8 mouse cellular contexts compared by ENCODE assay signal in genomic region chr10:40371914-40372675, GRCm38 (mm10). TPM values are rescaled to one million over a fixed set of nuclear protein-coding genes. Genes with fewer than 3 reads are reported as not detected.
DNase-seq lines count a peak whose midpoint lies in the region; ATAC-seq and TF ChIP-seq lines count a peak whose summit lies in the region.

No protein-coding gene starts in this region.

- no peak for TF ChIP-seq POLR2A in spleen, adult 2 months (IDR thresholded peaks at IDR 0.05; ENCODE audit: low read depth, low read length)

- peaks cover 16% of the 10 kb centered on the region for H3K4me1 ChIP-seq in spleen, adult 2 months (ENCODE audit: control insufficient read depth, insufficient read depth, insufficient read length)
- H3K4me1 ChIP-seq in forebrain, embryonic 14.5 days (ENCODE audit: control insufficient read depth, insufficient read depth, low read length), result peaks cover 14% of the 10 kb centered on the region
- peaks cover 10% of the 10 kb centered on the region; the same call in 1 of the 2 replicates for H3K4me1 ChIP-seq in neural tube, embryonic 14.5 days (ENCODE audit: control insufficient read depth, insufficient read depth, low read length)

- 18% methylated on average over 11 of the region's 11 CpGs for WGBS in spleen, adult 2 months
- WGBS in forebrain, embryonic 14.5 days, result 7% methylated on average over 11 of the region's 11 CpGs
- WGBS in neural tube, embryonic 14.5 days, result 26% methylated on average over 11 of the region's 11 CpGs

- no peak overlapping the region; the same call in 1 of the 2 replicates for H3K4me3 ChIP-seq in spleen, adult 2 months (ENCODE audit: extremely low read depth, insufficient read depth, insufficient read length)
- no peak overlapping the region for H3K4me3 ChIP-seq in forebrain, embryonic 14.5 days (ENCODE audit: low read depth, low read length)
- no peak overlapping the region for H3K4me3 ChIP-seq in neural tube, embryonic 14.5 days (ENCODE audit: low read depth, low read length)

- peak; percentile 86 for ATAC-seq in forebrain, embryonic 14.5 days
- ATAC-seq in neural tube, embryonic 14.5 days (ENCODE audit: low read depth), result peak; percentile 72

- no peaks in the 10 kb centered on the region for H3K9me3 ChIP-seq in forebrain, embryonic 14.5 days (replicated peaks; ENCODE audit: control insufficient read depth, low read length)
- H3K9me3 ChIP-seq in neural tube, embryonic 14.5 days (ENCODE audit: control insufficient read depth, low read length), result no peaks in the 10 kb centered on the region

- no peak for TF ChIP-seq CTCF in spleen, adult 2 months (IDR thresholded peaks at IDR 0.05; ENCODE audit: extremely low read depth, insufficient read depth, insufficient read length, insufficient replicate concordance)

- H3K36me3 ChIP-seq in spleen, adult 2 months (ENCODE audit: control insufficient read depth, insufficient read depth, low read length), result no peaks in the 10 kb centered on the region
- H3K36me3 ChIP-seq in forebrain, embryonic 14.5 days (ENCODE audit: control insufficient read depth, insufficient read depth, low read length), result no peaks in the 10 kb centered on the region
- H3K36me3 ChIP-seq in neural tube, embryonic 14.5 days (ENCODE audit: control insufficient read depth, insufficient read depth, low read length), result no peaks in the 10 kb centered on the region

- H3K27ac ChIP-seq in spleen, adult 2 months (ENCODE audit: insufficient read depth, low read length), result peak overlapping the region; percentile 24; the same call in 1 of the 2 replicates
- peak overlapping the region; percentile 15; the same call in 1 of the 2 replicates for H3K27ac ChIP-seq in forebrain, embryonic 14.5 days (ENCODE audit: low read depth, low read length)
- peak overlapping the region; percentile 62; the same call in 1 of the 2 replicates for H3K27ac ChIP-seq in neural tube, embryonic 14.5 days (ENCODE audit: low read depth, low read length)

- no peaks in the 10 kb centered on the region for H3K27me3 ChIP-seq in spleen, adult 2 months (ENCODE audit: control insufficient read depth, insufficient read depth, low read length)
- no peaks in the 10 kb centered on the region for H3K27me3 ChIP-seq in forebrain, embryonic 14.5 days (replicated peaks; ENCODE audit: control insufficient read depth, insufficient read depth, low read length)
- no peaks in the 10 kb centered on the region for H3K27me3 ChIP-seq in neural tube, embryonic 14.5 days (ENCODE audit: control insufficient read depth, insufficient read depth, low read length)

- DNase-seq in cerebellum, postnatal 10 days, result peak; percentile 56 to 65
- DNase-seq in cerebellum, adult 11 months, result no peak
- DNase-seq in spleen, adult 2 months (ENCODE audit: low read depth in 1 of 2, low spot score in 2 of 2), result no peak
- no peak for DNase-seq in spleen, postnatal 36 days (ENCODE audit: low spot score in 2 of 2)
- peak; percentile 89 for DNase-seq in forebrain, embryonic 14.5 days (ENCODE audit: low spot score)
- peak; percentile 32 to 37 for DNase-seq in layer of hippocampus, postnatal 36 days
- no peak for DNase-seq in kidney, postnatal 36 days

- H3K9ac ChIP-seq in forebrain, embryonic 14.5 days (ENCODE audit: low read length), result no peak overlapping the region
- H3K9ac ChIP-seq in neural tube, embryonic 14.5 days (replicated peaks; ENCODE audit: low read depth, low read length), result no peak overlapping the region

- H3K4me2 ChIP-seq in forebrain, embryonic 14.5 days (ENCODE audit: low read length), result peak overlapping the region; percentile 37
- H3K4me2 ChIP-seq in neural tube, embryonic 14.5 days (ENCODE audit: low read depth, low read length), result peak overlapping the region; percentile 20; the same call in 1 of the 2 replicates

RNA-seq across cellular contexts. Expression of gene Cdk19, which starts 32.7 kb away (rescaled TPM):
- polyA plus RNA-seq in spleen, adult 2 months (2012; rRNA removed), result 10.7 and 12.6 TPM in 2 replicates
- polyA plus RNA-seq in forebrain, embryonic 14.5 days (2014; fragmentation: Nextera tagmentation; extraction: Ambion mirVana), result 16.4 and 16.6 TPM in 2 replicates
- total RNA-seq in layer of hippocampus, postnatal 36 days (2021), result 10 to 100 TPM; 30.5 to 31.7 TPM
- polyA plus RNA-seq in neural tube, embryonic 14.5 days (2014; fragmentation: Nextera tagmentation; extraction: Ambion mirVana), result 15.7 and 19.1 TPM in 2 replicates

Comparison
In these comparisons a context has a peak if more than half of its experiments do, and no peak if none do; other contexts are left out.
1. DNase-seq: peak in cerebellum, postnatal 10 days (2 of 2), forebrain, embryonic 14.5 days (single experiment) and layer of hippocampus, postnatal 36 days (2 of 2); none in cerebellum, adult 11 months (single experiment), spleen, adult 2 months (0 of 2), spleen, postnatal 36 days (0 of 2) and kidney, postnatal 36 days (0 of 2).
2. Peak in every context shown above with its lines, with median percentiles within 50 percentile points of each other: H3K27ac ChIP-seq.